In the genomic region with DNA sequence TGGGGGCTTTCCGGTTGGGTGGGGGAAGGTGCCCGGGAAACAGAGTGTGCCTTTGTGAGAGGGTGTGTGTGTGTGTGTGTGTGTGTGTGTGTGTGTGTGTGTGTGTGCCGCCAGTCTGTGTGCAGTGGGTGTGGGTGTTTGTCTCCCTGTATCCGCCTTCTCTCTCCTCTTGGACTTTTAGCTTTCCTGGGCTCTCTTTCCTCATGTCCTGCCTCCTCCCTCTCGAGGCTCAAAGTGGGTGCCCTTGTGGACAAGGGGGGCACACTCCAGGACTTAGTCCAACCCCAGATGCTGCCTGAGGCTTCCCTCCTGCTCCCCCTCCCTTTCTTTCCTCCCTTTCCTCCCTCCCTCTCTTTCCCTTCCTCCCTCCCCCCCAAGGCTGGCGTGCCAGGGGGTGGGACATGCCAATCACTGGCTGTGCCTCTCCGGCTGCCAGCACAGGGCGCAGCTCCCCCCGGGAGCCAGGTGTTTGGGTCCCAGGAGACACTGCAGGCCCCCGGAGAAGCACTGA, we compare ENCODE assay signal across 11 mouse cellular contexts. TPM values are rescaled to one million over a fixed set of nuclear protein-coding genes. Genes with fewer than 3 reads are reported as not detected.
DNase-seq lines count a peak whose midpoint lies in the region; ATAC-seq and TF ChIP-seq lines count a peak whose summit lies in the region.
"Had no signal": no experiment of that assay in that cellular context is flagged by ENCODE, and none has a peak within 500 bp of the region (broad histone marks: within the 10 kb centered on the region; RNA-seq: fewer than 3 reads in every experiment).

No protein-coding gene starts in this region.

- H3K4me2 ChIP-seq in heart, embryonic 13.5 days = peak overlapping the region; percentile 22; the same call in 1 of the 2 replicates
- peak overlapping the region; percentile 29 for H3K4me2 ChIP-seq in embryonic facial prominence, embryonic 12.5 days (replicated peaks)
- H3K4me2 ChIP-seq in intestine, postnatal 0 days (replicated peaks; ENCODE audit: low read depth) = 0 out of 2 replicates have a peak overlapping the region, but pooled peaks have one; percentile 9
- peak overlapping the region; percentile 21; the same call in 1 of the 2 replicates for H3K4me2 ChIP-seq in limb, embryonic 15.5 days
- H3K4me2 ChIP-seq: lung, embryonic 14.5 days had no signal

- peaks cover 43% of the 10 kb centered on the region for H3K27me3 ChIP-seq in heart, embryonic 13.5 days (replicated peaks)
- peaks cover 12% of the 10 kb centered on the region; the same call in 1 of the 2 replicates for H3K27me3 ChIP-seq in embryonic facial prominence, embryonic 12.5 days
- H3K27me3 ChIP-seq in intestine, postnatal 0 days (replicated peaks; ENCODE audit: control insufficient read depth, insufficient read depth, low read length) = 0 out of 2 replicates have a peak, but pooled peaks cover 3% of the 10 kb centered on the region
- peaks cover 5% of the 10 kb centered on the region; the same call in 1 of the 2 replicates for H3K27me3 ChIP-seq in limb, embryonic 15.5 days

- H3K9me3 ChIP-seq in heart, embryonic 13.5 days = no peaks in the 10 kb centered on the region
- H3K9me3 ChIP-seq in embryonic facial prominence, embryonic 12.5 days = no peaks in the 10 kb centered on the region
- no peaks in the 10 kb centered on the region for H3K9me3 ChIP-seq in intestine, postnatal 0 days (ENCODE audit: control insufficient read depth)
- no peaks in the 10 kb centered on the region for H3K9me3 ChIP-seq in limb, embryonic 15.5 days

- H3K36me3 ChIP-seq in heart, embryonic 13.5 days = no peaks in the 10 kb centered on the region
- H3K36me3 ChIP-seq in embryonic facial prominence, embryonic 12.5 days = no peaks in the 10 kb centered on the region
- no peaks in the 10 kb centered on the region for H3K36me3 ChIP-seq in intestine, postnatal 0 days (ENCODE audit: control insufficient read depth, insufficient read depth)
- H3K36me3 ChIP-seq in limb, embryonic 15.5 days = no peaks in the 10 kb centered on the region

- DNase-seq in heart, adult 18-20 months = no peak
- no peak for DNase-seq in gastrocnemius, postnatal 10 days
- no peak for DNase-seq in kidney, adult 8-10 months
- DNase-seq: heart, adult 11 months; lung, embryonic 14.5 days had no signal

- ATAC-seq in heart, embryonic 13.5 days (ENCODE audit: extremely low read depth, insufficient number of reproducible peaks, low FRiP score, low TSS enrichment) = no peak
- no peak for ATAC-seq in embryonic facial prominence, embryonic 12.5 days (ENCODE audit: insufficient number of reproducible peaks, insufficient read depth, low FRiP score, low TSS enrichment)
- ATAC-seq in intestine, postnatal 0 days = no peak; the same call in 1 of the 2 replicates
- ATAC-seq in limb, embryonic 15.5 days (ENCODE audit: insufficient number of reproducible peaks, low FRiP score, low TSS enrichment, low read depth) = no peak
- ATAC-seq in inflammation-experienced regulatory T-cells, adult 6 months = no peak

- no peak overlapping the region for H3K4me3 ChIP-seq in heart, embryonic 13.5 days
- H3K4me3 ChIP-seq in embryonic facial prominence, embryonic 12.5 days = no peak overlapping the region; the same call in 1 of the 2 replicates
- no peak overlapping the region for H3K4me3 ChIP-seq in intestine, postnatal 0 days (ENCODE audit: low read depth, low read length)
- peak overlapping the region; percentile 13; the same call in 1 of the 2 replicates for H3K4me3 ChIP-seq in limb, embryonic 15.5 days

- no peak overlapping the region for H3K27ac ChIP-seq in heart, embryonic 13.5 days (replicated peaks)
- H3K27ac ChIP-seq in embryonic facial prominence, embryonic 12.5 days = no peak overlapping the region
- no peak overlapping the region for H3K27ac ChIP-seq in intestine, postnatal 0 days (ENCODE audit: low read depth, low read length)
- no peak overlapping the region for H3K27ac ChIP-seq in limb, embryonic 15.5 days

- peaks cover 18% of the 10 kb centered on the region for H3K4me1 ChIP-seq in heart, embryonic 13.5 days
- H3K4me1 ChIP-seq in embryonic facial prominence, embryonic 12.5 days = peaks cover 23% of the 10 kb centered on the region
- H3K4me1 ChIP-seq in intestine, postnatal 0 days (replicated peaks; ENCODE audit: control insufficient read depth, insufficient read depth, low read length) = 0 out of 2 replicates have a peak, but pooled peaks cover 3% of the 10 kb centered on the region
- peaks cover 24% of the 10 kb centered on the region for H3K4me1 ChIP-seq in limb, embryonic 15.5 days

- 0 out of 2 replicates have a peak overlapping the region, but pooled peaks have one; percentile 19 for H3K9ac ChIP-seq in heart, embryonic 13.5 days
- H3K9ac ChIP-seq in embryonic facial prominence, embryonic 12.5 days = peak overlapping the region; percentile 27; the same call in 1 of the 2 replicates
- H3K9ac ChIP-seq in intestine, postnatal 0 days (ENCODE audit: low read depth, low read length) = no peak overlapping the region
- no peak overlapping the region for H3K9ac ChIP-seq in limb, embryonic 15.5 days
- H3K9ac ChIP-seq: lung, embryonic 14.5 days had no signal

- TF ChIP-seq CTCF in intestine, postnatal 0 days (IDR thresholded peaks at IDR 0.05; ENCODE audit: low read depth) = no peak

- 43% methylated on average over 8 of the region's 10 CpGs for WGBS in heart, embryonic 13.5 days
- WGBS in embryonic facial prominence, embryonic 12.5 days = 28% methylated on average over 10 of the region's 10 CpGs
- WGBS in intestine, postnatal 0 days = 33% methylated on average over 9 of the region's 10 CpGs
- 31% methylated on average over 10 of the region's 10 CpGs for WGBS in limb, embryonic 15.5 days

RNA-seq across cellular contexts. Expression of a gene that starts 0.4 kb away (rescaled TPM):
- polyA plus RNA-seq in heart, embryonic 13.5 days (2015; fragmentation: Nextera tagmentation; extraction: Ambion mirVana) = 0.04 TPM in 1 of 2 replicates, not detected in the other
- under 1 TPM in 1 of 2 experiments, not detected in 1; 0.10 TPM for total RNA-seq in heart, adult 18-20 months (2021)
- 0.63 and 0.69 TPM in 2 replicates for polyA plus RNA-seq in embryonic facial prominence, embryonic 12.5 days (2016; fragmentation: Nextera tagmentation; extraction: Ambion mirVana)
- polyA plus RNA-seq in intestine, postnatal 0 days (2015; fragmentation: Nextera tagmentation; extraction: Ambion mirVana) = 0.78 and 0.98 TPM in 2 replicates
- 0.18 and 0.19 TPM in 2 replicates for polyA plus RNA-seq in limb, embryonic 15.5 days (2015; fragmentation: Nextera tagmentation; extraction: Ambion mirVana)
- total RNA-seq in gastrocnemius, postnatal 10 days (2021) = under 1 TPM; 0.11 to 0.16 TPM
- polyA plus RNA-seq in inflammation-experienced regulatory T-cells, adult 6 months (2017; shearing (Covaris generic)) = not detected

RNA-seq across cellular contexts. Expression of a gene that starts 46.1 kb away (rescaled TPM):
- not detected in 2 replicates for polyA plus RNA-seq in heart, embryonic 13.5 days (2015; fragmentation: Nextera tagmentation; extraction: Ambion mirVana)
- not detected for total RNA-seq in heart, adult 18-20 months (2021)
- 0.87 and 1.3 TPM in 2 replicates for polyA plus RNA-seq in embryonic facial prominence, embryonic 12.5 days (2016; fragmentation: Nextera tagmentation; extraction: Ambion mirVana)
- polyA plus RNA-seq in intestine, postnatal 0 days (2015; fragmentation: Nextera tagmentation; extraction: Ambion mirVana) = 0.03 and 0.10 TPM in 2 replicates
- polyA plus RNA-seq in limb, embryonic 15.5 days (2015; fragmentation: Nextera tagmentation; extraction: Ambion mirVana) = 0.06 TPM in 1 of 2 replicates, not detected in the other
- total RNA-seq in gastrocnemius, postnatal 10 days (2021) = not detected
- polyA plus RNA-seq in inflammation-experienced regulatory T-cells, adult 6 months (2017; shearing (Covaris generic)) = not detected
- total RNA-seq: adrenal gland, postnatal 36 days had no signal
- polyA plus RNA-seq: lung, embryonic 14.5 days had no signal

RNA-seq across cellular contexts. Expression of a gene that starts 59.2 kb away (rescaled TPM):
- 72.8 and 74.8 TPM in 2 replicates for polyA plus RNA-seq in heart, embryonic 13.5 days (2015; fragmentation: Nextera tagmentation; extraction: Ambion mirVana)
- 10 to 100 TPM; 42.4 to 48.1 TPM for total RNA-seq in heart, adult 18-20 months (2021)
- 119 and 122 TPM in 2 replicates for polyA plus RNA-seq in embryonic facial prominence, embryonic 12.5 days (2016; fragmentation: Nextera tagmentation; extraction: Ambion mirVana)
- polyA plus RNA-seq in intestine, postnatal 0 days (2015; fragmentation: Nextera tagmentation; extraction: Ambion mirVana) = 237 and 283 TPM in 2 replicates
- 118 and 148 TPM in 2 replicates for polyA plus RNA-seq in limb, embryonic 15.5 days (2015; fragmentation: Nextera tagmentation; extraction: Ambion mirVana)
- 10 to 100 TPM; 29.4 to 36.7 TPM for total RNA-seq in gastrocnemius, postnatal 10 days (2021)
- 10 to 100 TPM; 60.5 to 74.4 (median 68.9) TPM for polyA plus RNA-seq in inflammation-experienced regulatory T-cells, adult 6 months (2017; shearing (Covaris generic))

Comparison
In these comparisons a context has a peak if more than half of its experiments do, and no peak if none do; other contexts are left out.
1. H3K9ac ChIP-seq: peak in heart, embryonic 13.5 days (single experiment) and embryonic facial prominence, embryonic 12.5 days (single experiment); none in intestine, postnatal 0 days (single experiment) and limb, embryonic 15.5 days (single experiment).
2. Peak in every context shown above with its lines, with median percentiles within 50 percentile points of each other: H3K4me2 ChIP-seq.